Comparison of ENCODE assay signal across 23 mouse cellular contexts in the genomic region with DNA sequence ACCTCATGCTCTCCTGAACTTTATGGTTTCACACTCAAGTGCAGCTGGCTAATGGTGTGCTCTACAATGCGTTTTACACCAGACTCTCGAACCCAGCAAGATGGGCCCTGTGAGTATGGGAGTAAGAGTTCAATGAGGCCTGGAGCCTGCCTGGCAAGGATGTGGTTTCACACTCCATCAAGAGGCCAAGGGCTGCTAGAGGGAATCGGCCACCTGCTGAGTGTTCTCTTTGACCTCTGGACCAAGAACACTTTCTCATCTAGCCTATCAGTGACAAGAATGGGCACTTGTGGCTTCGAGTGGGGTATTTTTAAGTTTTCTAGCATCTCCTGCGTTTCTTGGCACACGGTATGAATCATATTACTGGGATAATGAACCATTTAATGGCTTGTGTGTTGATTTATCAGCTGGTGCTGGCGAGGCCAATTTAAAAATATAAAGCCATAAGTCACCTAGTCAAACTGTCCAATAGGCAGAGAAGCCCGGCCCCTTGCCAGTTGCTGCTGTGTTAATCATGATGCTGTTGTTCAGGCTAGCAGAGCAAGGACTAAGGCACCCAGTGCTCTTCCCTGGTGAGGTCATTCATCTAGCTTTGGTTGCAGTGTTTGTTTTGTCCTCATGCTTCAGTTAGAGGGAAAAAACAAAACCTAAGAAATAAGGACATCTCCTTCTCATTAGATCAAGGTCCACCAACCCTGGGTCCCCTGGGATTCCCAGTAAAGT.
DNase-seq lines count a peak whose midpoint lies in the region; ATAC-seq and TF ChIP-seq lines count a peak whose summit lies in the region.
"Had no signal": no experiment of that assay in that cellular context is flagged by ENCODE, and none has a peak within 500 bp of the region (broad histone marks: within the 10 kb centered on the region; RNA-seq: fewer than 3 reads in every experiment).

No protein-coding gene starts in this region.

- H3K4me1 ChIP-seq in heart, adult 2 months (ENCODE audit: control insufficient read depth, insufficient read depth, low read length) = no peaks in the 10 kb centered on the region
- no peaks in the 10 kb centered on the region for H3K4me1 ChIP-seq in kidney, embryonic 15.5 days
- no peaks in the 10 kb centered on the region for H3K4me1 ChIP-seq in limb, embryonic 11.5 days (ENCODE audit: control insufficient read depth, insufficient read depth, low read length)
- H3K4me1 ChIP-seq in midbrain, embryonic 10.5 days = no peaks in the 10 kb centered on the region
- H3K4me1 ChIP-seq: liver, embryonic 15.5 days; megakaryocyte, embryonic 14.5 days had no signal

- no peaks in the 10 kb centered on the region for H3K79me2 ChIP-seq in heart, adult 2 months (replicated peaks; ENCODE audit: control insufficient read depth, insufficient read depth, low read length)

- no peaks in the 10 kb centered on the region for H3K36me3 ChIP-seq in heart, adult 2 months (ENCODE audit: control insufficient read depth, insufficient read depth, low read length)
- no peaks in the 10 kb centered on the region for H3K36me3 ChIP-seq in kidney, embryonic 15.5 days
- no peaks in the 10 kb centered on the region for H3K36me3 ChIP-seq in limb, embryonic 11.5 days (ENCODE audit: control insufficient read depth, insufficient read depth, low read length)
- H3K36me3 ChIP-seq in midbrain, embryonic 10.5 days = no peaks in the 10 kb centered on the region
- H3K36me3 ChIP-seq: liver, embryonic 15.5 days had no signal

- no peak overlapping the region for H3K4me2 ChIP-seq in kidney, embryonic 15.5 days
- no peak overlapping the region for H3K4me2 ChIP-seq in limb, embryonic 11.5 days (ENCODE audit: low read depth, severe bottlenecking)
- H3K4me2 ChIP-seq: hindbrain, embryonic 14.5 days; liver, embryonic 15.5 days had no signal

- DNase-seq in heart, adult 11 months = peak; percentile 82
- DNase-seq in heart, adult 2 months = no peak
- peak; percentile 7 for DNase-seq in ES-CJ7 (ENCODE audit: low read depth, low spot score)
- peak; percentile 49 for DNase-seq in limb, embryonic 11.5 days (ENCODE audit: low spot score)
- DNase-seq in midbrain, embryonic 10.5 days (ENCODE audit: low spot score) = no peak
- no peak for DNase-seq in layer of hippocampus, adult 8-10 months (ENCODE audit: low spot score in 2 of 2)
- DNase-seq: adrenal gland, postnatal 36 days; cerebellum, adult 11-12 months; cerebellum, postnatal 14 days; embryo, embryonic 11 days; heart, adult 18-20 months; heart, postnatal 36 days; layer of hippocampus, adult 9-11 months; lung, postnatal 10 days; right cerebral cortex, postnatal 14 days; thymus, adult 2 months had no signal

- H3K4me3 ChIP-seq in heart, adult 2 months = no peak overlapping the region
- no peak overlapping the region for H3K4me3 ChIP-seq in kidney, embryonic 15.5 days (replicated peaks)
- H3K4me3 ChIP-seq in limb, embryonic 11.5 days (ENCODE audit: low read depth, low read length) = no peak overlapping the region
- no peak overlapping the region for H3K4me3 ChIP-seq in midbrain, embryonic 10.5 days
- H3K4me3 ChIP-seq: left cerebral cortex, adult 2 months; liver, embryonic 15.5 days; megakaryocyte, embryonic 14.5 days had no signal

- no peaks in the 10 kb centered on the region for H3K9me3 ChIP-seq in kidney, embryonic 15.5 days (replicated peaks)
- no peaks in the 10 kb centered on the region for H3K9me3 ChIP-seq in limb, embryonic 11.5 days (ENCODE audit: control insufficient read depth, low read length)
- H3K9me3 ChIP-seq in midbrain, embryonic 10.5 days (replicated peaks) = no peaks in the 10 kb centered on the region
- H3K9me3 ChIP-seq: liver, embryonic 15.5 days had no signal

- no peak for TF ChIP-seq EP300 in heart, adult 2 months (IDR thresholded peaks at IDR 0.05; ENCODE audit: insufficient read depth, low read depth, low read length)

- no peak for TF ChIP-seq CTCF in heart, adult 2 months (IDR thresholded peaks at IDR 0.05)

- no peak for TF ChIP-seq POLR2A in heart, adult 2 months (IDR thresholded peaks at IDR 0.05; ENCODE audit: insufficient read depth, low read depth, low read length)

- no peak overlapping the region for H3K27ac ChIP-seq in heart, adult 2 months
- no peak overlapping the region for H3K27ac ChIP-seq in kidney, embryonic 15.5 days
- H3K27ac ChIP-seq in limb, embryonic 11.5 days (replicated peaks; ENCODE audit: low read depth, low read length) = no peak overlapping the region
- H3K27ac ChIP-seq in midbrain, embryonic 10.5 days (replicated peaks) = no peak overlapping the region
- H3K27ac ChIP-seq: hindbrain, embryonic 14.5 days; left cerebral cortex, adult 2 months; liver, embryonic 15.5 days had no signal

- no peaks in the 10 kb centered on the region for H3K27me3 ChIP-seq in heart, adult 2 months (ENCODE audit: control insufficient read depth, insufficient read depth, low read length)
- no peaks in the 10 kb centered on the region for H3K27me3 ChIP-seq in kidney, embryonic 15.5 days
- no peaks in the 10 kb centered on the region for H3K27me3 ChIP-seq in limb, embryonic 11.5 days (ENCODE audit: control insufficient read depth, insufficient read depth, low read length)
- H3K27me3 ChIP-seq in midbrain, embryonic 10.5 days (ENCODE audit: low read depth, poor library complexity, severe bottlenecking) = no peaks in the 10 kb centered on the region
- H3K27me3 ChIP-seq: liver, embryonic 15.5 days; megakaryocyte, embryonic 14.5 days had no signal

- intact Hi-C loops in heart, adult 2 months (cut with DNase I) = no loop called here

- peak; percentile 60; the same call in 1 of the 2 replicates for ATAC-seq in kidney, embryonic 15.5 days (replicated peaks; ENCODE audit: low FRiP score)
- ATAC-seq in limb, embryonic 11.5 days (ENCODE audit: insufficient number of reproducible peaks, low FRiP score, low TSS enrichment, low read depth) = peak; percentile 81
- ATAC-seq in megakaryocyte-erythroid progenitor cell, adult 5-6 weeks (replicated peaks; ENCODE audit: low FRiP score, low TSS enrichment, poor library complexity, severe bottlenecking) = no peak
- ATAC-seq: intestine, embryonic 16.5 days had no signal

- H3K9ac ChIP-seq in heart, adult 2 months (ENCODE audit: low read depth, low read length) = no peak overlapping the region
- no peak overlapping the region for H3K9ac ChIP-seq in kidney, embryonic 15.5 days
- no peak overlapping the region for H3K9ac ChIP-seq in limb, embryonic 11.5 days (ENCODE audit: low read length)
- H3K9ac ChIP-seq: hindbrain, embryonic 14.5 days; liver, embryonic 15.5 days had no signal

- WGBS in heart, adult 2 months = 67% methylated on average over 8 of the region's 8 CpGs
- 31% methylated on average over 8 of the region's 8 CpGs for WGBS in kidney, embryonic 15.5 days
- 52% methylated on average over 8 of the region's 8 CpGs for WGBS in limb, embryonic 11.5 days
- WGBS in midbrain, embryonic 10.5 days = 83% methylated on average over 8 of the region's 8 CpGs

Comparison
In these comparisons a context has a peak if more than half of its experiments do, and no peak if none do; other contexts are left out.
1. DNase-seq: peak in heart, adult 11 months (single experiment), ES-CJ7 (single experiment) and limb, embryonic 11.5 days (single experiment); none in heart, adult 2 months (0 of 2), midbrain, embryonic 10.5 days (single experiment) and layer of hippocampus, adult 8-10 months (0 of 2).